Mouse (Mus musculus): ENCODE data around the gene Micall1. TPM values are rescaled to one million over a fixed set of nuclear protein-coding genes. Genes with fewer than 3 reads are reported as not detected.

The Micall1 gene
- polyA plus RNA-seq, 1 experiment from 2014 or later = 0.92 TPM

DNA sequence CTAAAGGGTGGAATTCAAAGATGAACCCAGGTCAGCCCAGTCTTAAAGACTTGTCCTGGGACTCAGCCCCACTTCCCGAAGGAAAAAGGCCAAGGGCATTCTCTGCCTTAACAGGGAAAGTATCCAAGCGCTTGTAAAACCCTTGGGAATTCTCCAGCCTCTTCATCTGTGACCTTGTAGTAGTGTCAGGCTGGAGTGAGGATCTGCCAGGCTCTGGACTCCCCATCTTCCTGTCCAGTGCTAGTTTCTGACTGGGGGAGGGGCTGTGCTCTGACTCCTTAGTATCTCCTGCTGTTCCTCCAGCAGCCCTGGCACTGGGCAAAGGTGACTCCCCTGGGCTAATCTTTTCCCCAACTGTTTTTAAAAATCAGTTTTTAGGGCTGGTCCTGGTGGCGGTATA lies 12.1 kb upstream of the Micall1 start:
- Histone ChIP-seq H3K27me3 (ENCODE audit: insufficient read depth, low read length) (no peaks in the 10 kb centered on the region), H3K27ac (ENCODE audit: low read depth) (no peak overlapping the region), H3K4me1 (ENCODE audit: insufficient read depth) (peaks cover 9% of the 10 kb centered on the region), H3K9ac (replicated peaks) (no peak overlapping the region), H3K4me2 (ENCODE audit: low read depth, low read length) (no peak overlapping the region), H3K9me3 (ENCODE audit: low read length) (no peaks in the 10 kb centered on the region), H3K36me3 (replicated peaks; ENCODE audit: insufficient read depth, low read length) (peaks cover 27% of the 10 kb centered on the region), H3K4me3 (ENCODE audit: low read depth, low read length) (no peak overlapping the region)
- DNase-seq (no peak), ATAC-seq (no peak)
- WGBS (ENCODE audit: insufficient replicate concordance) = 72% methylated on average over 3 of the region's 3 CpGs
- no peak for TF ChIP-seq CTCF (IDR thresholded peaks at IDR 0.05; ENCODE audit: low read depth)
- TF ChIP-seq EP300 (IDR thresholded peaks at IDR 0.05; ENCODE audit: low read depth) = no peak

- no peak overlapping the region for H3K4me3 ChIP-seq (ENCODE audit: low read depth, low read length)
- ATAC-seq = no peak
- H3K27me3 ChIP-seq (ENCODE audit: insufficient read depth, low read length) = no peaks in the 10 kb centered on the region
- no peak overlapping the region for H3K27ac ChIP-seq (ENCODE audit: low read depth)
- TF ChIP-seq EP300 (IDR thresholded peaks at IDR 0.05; ENCODE audit: low read depth) (no peak), CTCF (IDR thresholded peaks at IDR 0.05; ENCODE audit: low read depth) (no peak)
- H3K9me3 ChIP-seq (ENCODE audit: low read length) = no peaks in the 10 kb centered on the region
- peaks cover 9% of the 10 kb centered on the region for H3K4me1 ChIP-seq (ENCODE audit: insufficient read depth)
- peaks cover 22% of the 10 kb centered on the region for H3K36me3 ChIP-seq (replicated peaks; ENCODE audit: insufficient read depth, low read length)
- 34% methylated on average over 2 of the region's 2 CpGs for WGBS (ENCODE audit: insufficient replicate concordance)
- no peak for DNase-seq
- H3K9ac ChIP-seq (replicated peaks) = no peak overlapping the region
- no peak overlapping the region for H3K4me2 ChIP-seq (ENCODE audit: low read depth, low read length)
Observed at GRCm38 (mm10) chr15:79097135-79097534, 11.6 kb upstream of the Micall1 start.

GRCm38 (mm10) chr15:79097611-79098025 lies 11.1 kb upstream of the Micall1 start:
- WGBS (ENCODE audit: insufficient replicate concordance) = 43% methylated on average over 6 of the region's 6 CpGs
- TF ChIP-seq CTCF (IDR thresholded peaks at IDR 0.05; ENCODE audit: low read depth) (no peak), EP300 (IDR thresholded peaks at IDR 0.05; ENCODE audit: low read depth) (no peak)
- Histone ChIP-seq H3K4me1 (ENCODE audit: insufficient read depth) (peaks cover 9% of the 10 kb centered on the region), H3K9ac (replicated peaks) (no peak overlapping the region), H3K27me3 (ENCODE audit: insufficient read depth, low read length) (no peaks in the 10 kb centered on the region), H3K4me2 (ENCODE audit: low read depth, low read length) (no peak overlapping the region), H3K36me3 (replicated peaks; ENCODE audit: insufficient read depth, low read length) (peaks cover 18% of the 10 kb centered on the region), H3K27ac (ENCODE audit: low read depth) (no peak overlapping the region), H3K9me3 (ENCODE audit: low read length) (no peaks in the 10 kb centered on the region), H3K4me3 (ENCODE audit: low read depth, low read length) (no peak overlapping the region)
- DNase-seq = peak; percentile 24
- ATAC-seq = peak; percentile 47

DNA sequence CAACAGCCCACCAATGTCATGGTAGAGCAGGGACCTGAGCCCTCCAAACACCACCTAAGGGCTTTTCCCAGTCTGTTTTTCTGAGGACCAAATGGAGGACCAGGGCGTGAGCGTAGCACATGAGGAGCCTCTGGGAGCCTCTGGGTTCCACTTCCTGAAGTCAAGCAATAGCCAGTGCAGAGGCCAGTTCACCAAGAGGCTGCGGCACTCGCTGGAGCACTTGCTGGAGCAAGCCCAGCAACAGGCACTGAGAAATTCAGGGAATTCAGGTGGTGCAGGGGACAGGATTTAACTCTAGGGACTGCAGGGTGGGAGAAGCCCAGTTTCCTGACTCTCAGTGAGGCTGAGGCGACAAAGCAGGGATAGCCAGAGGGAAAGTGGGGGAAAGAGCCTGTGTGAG lies 10.5 kb upstream of the Micall1 start:
- Histone ChIP-seq H3K9me3 (ENCODE audit: low read length) (no peaks in the 10 kb centered on the region), H3K27me3 (ENCODE audit: insufficient read depth, low read length) (no peaks in the 10 kb centered on the region), H3K36me3 (replicated peaks; ENCODE audit: insufficient read depth, low read length) (peaks cover 15% of the 10 kb centered on the region), H3K4me2 (ENCODE audit: low read depth, low read length) (no peak overlapping the region), H3K27ac (ENCODE audit: low read depth) (peak overlapping the region; percentile 30; the same call in 1 of the 2 replicates), H3K4me3 (ENCODE audit: low read depth, low read length) (no peak overlapping the region), H3K9ac (replicated peaks) (no peak overlapping the region), H3K4me1 (ENCODE audit: insufficient read depth) (peaks cover 9% of the 10 kb centered on the region)
- no peak for ATAC-seq
- no peak for DNase-seq
- no peak for TF ChIP-seq CTCF (IDR thresholded peaks at IDR 0.05; ENCODE audit: low read depth)
- TF ChIP-seq EP300 (IDR thresholded peaks at IDR 0.05; ENCODE audit: low read depth) = no peak
- 70% methylated on average over 5 of the region's 5 CpGs for WGBS (ENCODE audit: insufficient replicate concordance)

DNA sequence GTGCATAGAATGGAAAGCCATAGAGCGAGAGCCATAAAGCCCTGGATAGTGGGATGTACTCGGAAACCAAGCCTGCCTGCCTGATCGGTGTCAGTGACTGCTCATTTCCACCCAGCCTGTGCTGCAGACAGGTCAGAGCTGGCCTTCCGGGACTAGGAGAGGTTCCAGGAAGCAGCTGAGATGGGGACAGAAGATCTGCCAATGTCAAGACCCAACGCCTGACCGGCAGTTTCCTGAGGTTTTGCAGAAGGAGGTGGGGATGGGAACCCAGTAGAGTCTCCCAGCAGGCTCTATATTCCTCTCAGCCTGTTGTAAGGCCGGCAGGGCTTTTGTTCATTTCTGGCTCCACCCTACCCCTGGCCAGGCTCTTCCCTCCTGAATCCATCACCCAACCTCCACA lies 9.8 kb upstream of the Micall1 start:
- H3K27ac ChIP-seq (ENCODE audit: low read depth) = peak overlapping the region; percentile 48; the same call in 1 of the 2 replicates
- H3K4me2 ChIP-seq (ENCODE audit: low read depth, low read length) = no peak overlapping the region
- H3K27me3 ChIP-seq (ENCODE audit: insufficient read depth, low read length) = no peaks in the 10 kb centered on the region
- ATAC-seq (peak; percentile 35; the same call in 1 of the 2 replicates), DNase-seq (no peak)
- no peak overlapping the region for H3K4me3 ChIP-seq (ENCODE audit: low read depth, low read length)
- H3K9ac ChIP-seq (replicated peaks) = no peak overlapping the region
- no peak for TF ChIP-seq EP300 (IDR thresholded peaks at IDR 0.05; ENCODE audit: low read depth)
- TF ChIP-seq CTCF (IDR thresholded peaks at IDR 0.05; ENCODE audit: low read depth) = no peak
- WGBS (ENCODE audit: insufficient replicate concordance) = 34% methylated on average over 7 of the region's 7 CpGs
- peaks cover 10% of the 10 kb centered on the region for H3K36me3 ChIP-seq (replicated peaks; ENCODE audit: insufficient read depth, low read length)
- H3K4me1 ChIP-seq (ENCODE audit: insufficient read depth) = peaks cover 9% of the 10 kb centered on the region
- no peaks in the 10 kb centered on the region for H3K9me3 ChIP-seq (ENCODE audit: low read length)

DNA sequence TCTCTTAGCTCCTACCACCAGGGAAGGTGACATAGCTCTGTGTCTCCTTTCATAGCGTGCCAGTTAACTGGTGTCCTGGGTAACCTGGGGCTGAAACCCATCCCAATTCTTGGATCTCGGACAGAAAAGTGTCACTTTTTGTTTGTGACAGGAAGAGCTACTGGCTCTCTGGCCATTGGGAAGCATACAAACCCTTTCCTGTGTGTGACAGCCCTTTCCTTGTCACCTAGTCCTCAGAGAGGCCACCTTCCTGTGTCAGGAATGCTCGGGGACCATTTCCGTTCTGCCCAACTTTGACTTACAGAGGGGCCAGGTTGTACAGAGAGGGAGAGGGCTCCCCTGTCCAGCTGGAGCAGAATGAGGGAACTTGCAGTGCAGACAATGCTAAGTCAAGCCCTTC lies 9.2 kb upstream of the Micall1 start:
- H3K9me3 ChIP-seq (ENCODE audit: low read length) = no peaks in the 10 kb centered on the region
- H3K4me2 ChIP-seq (ENCODE audit: low read depth, low read length) = no peak overlapping the region
- 51% methylated on average over 4 of the region's 4 CpGs for WGBS (ENCODE audit: insufficient replicate concordance)
- peaks cover 9% of the 10 kb centered on the region for H3K4me1 ChIP-seq (ENCODE audit: insufficient read depth)
- H3K9ac ChIP-seq (replicated peaks) = no peak overlapping the region
- TF ChIP-seq CTCF (IDR thresholded peaks at IDR 0.05; ENCODE audit: low read depth) = no peak
- no peak for TF ChIP-seq EP300 (IDR thresholded peaks at IDR 0.05; ENCODE audit: low read depth)
- no peaks in the 10 kb centered on the region for H3K27me3 ChIP-seq (ENCODE audit: insufficient read depth, low read length)
- ATAC-seq (no peak), DNase-seq (no peak)
- no peak overlapping the region for H3K4me3 ChIP-seq (ENCODE audit: low read depth, low read length)
- H3K36me3 ChIP-seq (replicated peaks; ENCODE audit: insufficient read depth, low read length) = peaks cover 4% of the 10 kb centered on the region
- H3K27ac ChIP-seq (ENCODE audit: low read depth) = peak overlapping the region; percentile 48; the same call in 1 of the 2 replicates

DNA sequence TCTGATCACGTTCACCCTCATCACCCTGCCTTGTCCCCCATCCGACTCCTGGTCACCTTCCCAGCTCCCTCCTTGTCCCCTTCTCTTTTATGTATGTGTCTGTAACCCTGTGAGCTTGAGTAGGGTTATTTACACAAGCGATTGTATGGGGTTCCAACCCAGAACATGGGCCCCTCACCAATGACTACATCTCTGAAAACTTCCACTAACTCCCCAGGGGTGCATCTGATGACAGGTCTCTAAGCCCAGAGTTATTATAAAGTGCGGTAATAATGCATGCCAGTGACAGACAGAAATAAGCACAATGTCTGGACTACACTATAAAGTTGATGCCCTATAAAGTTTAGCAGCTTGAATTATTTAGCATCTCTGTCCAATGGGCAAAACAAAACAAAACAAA lies 8.3 kb upstream of the Micall1 start:
- Histone ChIP-seq H3K36me3 (replicated peaks; ENCODE audit: insufficient read depth, low read length) (no peaks in the 10 kb centered on the region; the same call in 1 of the 2 replicates), H3K4me2 (ENCODE audit: low read depth, low read length) (no peak overlapping the region), H3K4me3 (ENCODE audit: low read depth, low read length) (no peak overlapping the region), H3K9me3 (ENCODE audit: low read length) (no peaks in the 10 kb centered on the region), H3K4me1 (ENCODE audit: insufficient read depth) (peaks cover 9% of the 10 kb centered on the region), H3K27me3 (ENCODE audit: insufficient read depth, low read length) (no peaks in the 10 kb centered on the region), H3K9ac (replicated peaks) (no peak overlapping the region), H3K27ac (ENCODE audit: low read depth) (no peak overlapping the region)
- DNase-seq (no peak), ATAC-seq (no peak)
- WGBS (ENCODE audit: insufficient replicate concordance) = 69% methylated on average over 4 of the region's 4 CpGs
- TF ChIP-seq CTCF (IDR thresholded peaks at IDR 0.05; ENCODE audit: low read depth) (no peak), EP300 (IDR thresholded peaks at IDR 0.05; ENCODE audit: low read depth) (no peak)
